ENCODE assay signal across 12 mouse cellular contexts in the genomic region with DNA sequence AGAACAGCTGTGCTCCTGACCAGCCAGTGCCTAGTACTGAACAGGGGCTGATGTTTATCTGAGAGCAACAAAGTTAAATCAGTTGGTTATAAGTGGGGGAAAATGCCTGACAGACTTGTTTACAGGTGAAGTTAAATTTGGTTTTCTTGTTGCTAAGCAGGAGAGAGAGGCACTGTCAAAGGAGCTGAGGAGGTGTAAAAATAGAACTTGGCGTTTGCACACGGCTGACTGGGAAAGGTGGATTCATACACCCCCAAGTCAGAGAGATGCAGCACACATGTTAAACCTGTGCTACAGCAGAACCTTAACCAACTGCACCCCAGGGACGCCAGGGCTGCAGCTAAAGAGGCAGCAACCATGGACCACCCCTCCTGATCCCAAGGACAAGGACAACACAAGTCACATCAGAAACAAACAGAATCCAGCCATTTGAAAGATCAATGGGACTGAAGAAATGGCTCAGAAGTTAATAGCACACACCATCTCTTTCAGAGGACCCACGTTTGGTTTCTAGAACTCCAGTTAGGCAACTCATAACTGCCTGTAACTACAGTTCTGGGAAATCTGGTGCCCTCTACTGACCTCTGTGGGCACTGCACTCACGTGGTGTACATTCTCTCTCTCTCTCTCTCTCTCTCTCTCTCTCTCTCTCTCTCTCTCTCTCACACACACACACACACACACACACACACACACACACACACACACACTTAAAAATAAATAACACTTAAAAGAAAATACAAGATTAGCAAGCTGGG. TPM values are rescaled to one million over a fixed set of nuclear protein-coding genes. Genes with fewer than 3 reads are reported as not detected.
DNase-seq lines count a peak whose midpoint lies in the region; ATAC-seq and TF ChIP-seq lines count a peak whose summit lies in the region.
"Had no signal": no experiment of that assay in that cellular context is flagged by ENCODE, and none has a peak within 500 bp of the region (broad histone marks: within the 10 kb centered on the region; RNA-seq: fewer than 3 reads in every experiment).

No protein-coding gene starts in this region.

- no peaks in the 10 kb centered on the region for H3K36me3 ChIP-seq in heart, embryonic 11.5 days (ENCODE audit: control insufficient read depth, insufficient read depth, low read length)
- H3K36me3 ChIP-seq in E14TG2a.4 (ENCODE audit: insufficient read depth, low read length) = no peaks in the 10 kb centered on the region
- H3K36me3 ChIP-seq: hindbrain, embryonic 15.5 days; midbrain, embryonic 13.5 days had no signal

- DNase-seq in heart, adult 11 months = no peak
- no peak for DNase-seq in left cerebral cortex, adult 2 months (ENCODE audit: extremely low spot score in 1 of 2, low spot score in 2 of 2)
- DNase-seq in left cerebral cortex, postnatal 10 days (ENCODE audit: extremely low spot score in 1 of 2, low spot score in 2 of 2) = no peak
- peak; percentile 58 for DNase-seq in naive thymus-derived CD4-positive, alpha-beta T cell, adult 2 months (ENCODE audit: low read depth)
- no peak for DNase-seq in adrenal gland, adult 8-10 months
- DNase-seq: adrenal gland, postnatal 25 days; cerebellum, postnatal 10 days; thymus, postnatal 36 days had no signal

- ATAC-seq in heart, embryonic 11.5 days (replicated peaks; ENCODE audit: insufficient number of reproducible peaks, low FRiP score, low TSS enrichment) = no peak
- ATAC-seq: midbrain, embryonic 13.5 days had no signal

- no peak overlapping the region for H3K4me2 ChIP-seq in heart, embryonic 11.5 days
- H3K4me2 ChIP-seq: hindbrain, embryonic 15.5 days; midbrain, embryonic 13.5 days had no signal

- H3K9ac ChIP-seq in heart, embryonic 11.5 days (ENCODE audit: low read depth, low read length) = no peak overlapping the region
- H3K9ac ChIP-seq: hindbrain, embryonic 15.5 days; midbrain, embryonic 13.5 days had no signal

- WGBS in heart, embryonic 11.5 days (ENCODE audit: insufficient replicate concordance) = 76% methylated on average over 5 of the region's 5 CpGs

- no peaks in the 10 kb centered on the region for H3K27me3 ChIP-seq in heart, embryonic 11.5 days (ENCODE audit: control insufficient read depth, insufficient read depth, low read length)
- H3K27me3 ChIP-seq in E14TG2a.4 (ENCODE audit: insufficient read depth, low read length) = no peaks in the 10 kb centered on the region
- H3K27me3 ChIP-seq: hindbrain, embryonic 15.5 days; midbrain, embryonic 13.5 days had no signal

- no peaks in the 10 kb centered on the region for H3K9me3 ChIP-seq in heart, embryonic 11.5 days (replicated peaks; ENCODE audit: control insufficient read depth, low read length)
- peaks cover 3% of the 10 kb centered on the region; the same call in 1 of the 2 replicates for H3K9me3 ChIP-seq in E14TG2a.4 (ENCODE audit: low read length)
- H3K9me3 ChIP-seq: hindbrain, embryonic 15.5 days; midbrain, embryonic 13.5 days had no signal

- TF ChIP-seq CTCF in left cerebral cortex, adult 2 months (IDR thresholded peaks at IDR 0.05) = peak; percentile 11
- peak; percentile 42 for TF ChIP-seq CTCF in E14TG2a.4 (conservative IDR thresholded peaks at IDR 0.05; ENCODE audit: low read length)

- peaks cover 20% of the 10 kb centered on the region for H3K4me1 ChIP-seq in heart, embryonic 11.5 days (ENCODE audit: control insufficient read depth, insufficient read depth, low read length)
- peaks cover 21% of the 10 kb centered on the region for H3K4me1 ChIP-seq in E14TG2a.4 (replicated peaks; ENCODE audit: low read depth, low read length)
- H3K4me1 ChIP-seq: midbrain, embryonic 13.5 days had no signal

- intact Hi-C loops in left cerebral cortex, adult 2 months (cut with DNase I) = no loop called here
- intact Hi-C loops in left cerebral cortex, postnatal 10 days (cut with DNase I) = no loop called here

- H3K4me3 ChIP-seq in heart, embryonic 11.5 days (ENCODE audit: low read depth, low read length) = no peak overlapping the region
- H3K4me3 ChIP-seq in left cerebral cortex, adult 2 months = no peak overlapping the region
- no peak overlapping the region for H3K4me3 ChIP-seq in E14TG2a.4 (replicated peaks; ENCODE audit: low read length)
- H3K4me3 ChIP-seq: hindbrain, embryonic 15.5 days; midbrain, embryonic 13.5 days had no signal

- H3K27ac ChIP-seq in heart, embryonic 11.5 days (ENCODE audit: low read depth, low read length) = peak overlapping the region; percentile 25; the same call in 1 of the 2 replicates
- peak overlapping the region; percentile 62 for H3K27ac ChIP-seq in left cerebral cortex, adult 2 months
- H3K27ac ChIP-seq: hindbrain, embryonic 15.5 days; midbrain, embryonic 13.5 days had no signal

RNA-seq across cellular contexts. Expression of a gene that starts 21.2 kb away (rescaled TPM):
- polyA plus RNA-seq in heart, embryonic 11.5 days (2014; fragmentation: Nextera tagmentation; extraction: Ambion mirVana) = 0.04 and 0.20 TPM in 2 replicates
- under 1 TPM; 0.05 to 0.16 TPM for total RNA-seq in left cerebral cortex, adult 2 months (2021)
- total RNA-seq in left cerebral cortex, postnatal 10 days (2021) = under 1 TPM; 0.02 to 0.08 TPM
- under 1 TPM in 3 of 4 experiments, not detected in 1; 0.03 to 0.12 (median 0.03) TPM for total RNA-seq in adrenal gland, adult 8-10 months (2022)
